Mouse (Mus musculus) lung, postnatal 10 days (tissue): Measurements from ENCODE around the gene Il1rn.

ENCODE experiments used
- DNase-seq: peaks from one replicate; pipeline ENCODE4 v3.0.0; 2021

Il1rn gene

DNA sequence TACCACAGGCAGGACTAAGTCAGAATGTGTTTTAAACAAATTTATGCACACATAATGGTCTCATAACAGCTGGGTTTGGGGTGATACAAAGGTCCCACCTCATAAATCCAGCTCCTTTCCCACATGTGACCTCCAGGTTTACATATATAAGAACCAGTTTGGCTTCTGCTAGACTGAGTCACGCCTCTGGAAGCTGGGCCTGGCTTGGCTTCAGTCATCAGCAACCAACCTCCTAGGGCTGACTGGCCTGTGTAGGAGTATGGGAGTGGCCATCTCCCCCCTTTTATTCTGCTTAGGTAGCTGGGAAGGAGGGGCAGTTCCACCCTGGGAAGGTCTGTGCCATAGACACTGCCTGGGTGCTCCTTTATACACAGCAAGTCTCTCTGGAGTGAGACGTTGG, at the start of gene Il1rn:
TSS of gene Il1rn (plus strand) at position 309 of the 400 bp plus-strand sequence.
- DNase-seq = no peak

- DNase-seq = no peak
These were observed 45.8 kb upstream of the Il1rn start, which contains the start of gene Il1f10 for GRCm38 (mm10) chr2:24290896-24291295. Il1f10 (plus strand) TSS chr2:24291196.

DNA sequence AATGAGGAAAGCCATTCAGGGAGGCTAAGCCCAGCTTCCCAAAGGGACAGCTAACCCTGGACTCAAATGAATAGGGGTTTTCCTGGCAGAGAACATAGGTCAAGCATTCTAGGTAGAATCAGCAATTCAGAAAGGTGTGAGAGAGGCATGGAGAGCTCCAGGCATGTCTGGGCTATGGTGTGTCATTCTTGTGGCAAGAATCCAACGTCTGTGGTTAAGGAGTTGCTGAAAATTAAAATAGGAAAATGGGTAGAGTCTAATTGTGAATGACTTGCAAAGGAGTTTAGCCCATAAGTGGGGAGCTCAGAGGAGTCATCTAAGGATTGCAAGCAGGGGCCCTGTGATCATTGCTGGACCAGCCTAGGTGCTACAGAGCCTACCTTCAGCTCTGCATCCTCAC, 42.0 kb upstream of the Il1rn start:
- DNase-seq = no peak

- peak; percentile 49 for DNase-seq
These were observed 39.8 kb upstream of the Il1rn start for GRCm38 (mm10) chr2:24296837-24297236.

DNA sequence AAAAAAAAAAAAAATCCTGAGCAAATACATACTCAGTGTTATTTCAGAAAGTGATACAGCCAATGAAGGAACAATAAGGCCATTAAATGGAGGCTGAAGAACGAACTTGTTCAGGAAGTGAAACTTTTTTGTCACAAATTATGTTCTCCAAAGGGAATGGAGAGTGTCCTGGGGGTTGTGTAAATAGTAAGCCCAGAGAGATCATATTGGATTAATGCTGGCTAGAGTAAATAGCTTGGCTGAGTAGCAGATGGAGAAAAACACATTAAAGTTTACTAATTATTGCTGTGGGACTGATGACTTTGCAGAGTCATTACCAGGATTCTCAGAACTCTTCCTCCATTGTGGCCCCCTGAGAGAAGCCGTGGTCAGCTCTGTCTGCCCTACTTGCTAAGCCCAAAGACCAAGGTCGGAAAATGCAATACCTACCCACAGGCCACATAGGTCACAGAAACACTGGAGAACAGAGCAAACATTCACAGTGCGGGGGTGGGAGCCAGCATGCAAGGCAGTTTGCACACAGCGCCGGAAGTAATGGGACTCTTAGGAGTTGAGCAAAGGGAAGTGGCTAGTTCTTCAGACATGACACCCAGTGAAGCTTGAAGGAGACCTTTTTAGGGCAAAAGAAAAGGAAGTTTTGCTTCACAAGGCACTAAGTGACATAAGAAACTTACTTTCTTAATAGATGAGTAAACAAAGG, 25.2 kb upstream of the Il1rn start:
- peak; percentile 26 for DNase-seq

GRCm38 (mm10) chr2:24316919-24317318, 19.7 kb upstream of the Il1rn start:
- DNase-seq = no peak

DNA sequence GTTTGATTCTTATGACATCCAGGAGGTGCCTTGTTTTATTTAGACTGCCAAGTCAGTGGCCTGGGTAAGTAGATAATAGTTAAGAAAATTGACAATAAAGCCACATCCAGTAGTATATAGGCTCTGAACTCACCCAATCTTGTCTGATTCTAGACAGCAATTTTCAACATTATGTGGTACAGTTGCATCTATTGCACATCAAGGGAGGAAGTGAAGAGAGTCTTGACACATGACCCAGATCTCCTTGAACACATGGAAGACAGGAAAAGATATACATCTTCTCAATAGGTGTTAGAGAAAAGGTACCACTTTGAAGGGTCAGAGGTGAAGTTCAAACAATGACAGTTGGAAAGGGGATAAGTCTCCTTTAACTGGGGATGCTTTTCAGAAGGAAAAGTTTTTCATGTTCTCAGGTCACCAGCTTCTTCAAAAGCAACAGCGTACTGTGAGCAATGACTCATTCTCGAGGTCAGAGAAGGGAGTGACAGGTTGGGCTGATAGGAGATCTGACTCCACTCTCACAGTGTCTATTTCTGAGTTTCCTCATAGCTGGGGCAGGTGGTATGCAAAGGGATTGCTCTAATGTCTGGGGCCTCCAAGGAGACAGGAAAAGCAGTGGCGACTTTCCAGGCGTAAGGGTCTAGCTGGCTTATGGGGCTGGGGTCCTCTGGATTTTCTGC, 18.6 kb upstream of the Il1rn start:
- DNase-seq = no peak

DNA sequence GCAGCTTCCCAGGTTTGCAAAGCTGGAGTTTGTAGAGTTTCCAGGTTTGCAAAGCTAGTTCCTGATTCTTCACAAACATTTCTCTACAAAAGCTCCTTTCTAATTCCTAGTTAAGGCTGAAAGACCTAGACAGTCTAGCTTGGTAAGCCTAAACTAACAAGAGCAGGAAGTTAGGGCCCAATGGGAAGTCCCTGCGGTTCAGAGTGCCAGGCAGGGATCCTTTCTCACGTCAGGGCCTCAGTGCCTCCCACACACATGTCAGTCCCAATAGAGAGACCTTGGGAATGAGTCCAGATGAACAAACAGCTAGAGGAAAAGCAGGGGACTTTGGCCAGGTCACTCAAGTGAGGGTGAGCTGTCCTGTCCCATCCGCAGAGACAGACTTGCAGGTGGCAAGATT, 1.3 kb upstream of the Il1rn start:
- no peak for DNase-seq

- DNase-seq = no peak
These were observed 4.8 kb downstream of the Il1rn start for GRCm38 (mm10) chr2:24341395-24341885.

GRCm38 (mm10) chr2:24344619-24345018, 8.0 kb downstream of the Il1rn start:
- DNase-seq = no peak

- peak; percentile 8 for DNase-seq
These were observed 8.4 kb downstream of the Il1rn start for GRCm38 (mm10) chr2:24345056-24345455.

DNA sequence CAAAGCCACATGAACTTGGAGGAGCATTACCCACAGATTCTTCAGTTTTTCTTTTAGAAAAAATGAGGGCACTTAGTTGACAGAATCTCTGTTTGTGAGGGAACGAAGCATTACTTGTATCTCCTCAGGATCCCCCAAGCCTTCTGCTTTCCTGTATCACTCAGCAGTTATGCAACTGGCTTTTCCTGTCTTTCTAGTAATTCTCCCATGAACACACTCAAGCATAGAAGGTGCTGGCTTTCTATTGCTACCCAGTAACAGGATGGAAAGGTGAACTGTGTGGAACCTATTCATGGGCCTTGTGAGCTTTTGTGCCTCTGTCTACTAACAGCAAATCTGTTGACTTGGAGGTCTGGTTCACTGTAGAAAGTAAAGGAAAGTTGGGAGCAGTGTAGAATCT, 11.3 kb downstream of the Il1rn start:
- no peak for DNase-seq

DNA sequence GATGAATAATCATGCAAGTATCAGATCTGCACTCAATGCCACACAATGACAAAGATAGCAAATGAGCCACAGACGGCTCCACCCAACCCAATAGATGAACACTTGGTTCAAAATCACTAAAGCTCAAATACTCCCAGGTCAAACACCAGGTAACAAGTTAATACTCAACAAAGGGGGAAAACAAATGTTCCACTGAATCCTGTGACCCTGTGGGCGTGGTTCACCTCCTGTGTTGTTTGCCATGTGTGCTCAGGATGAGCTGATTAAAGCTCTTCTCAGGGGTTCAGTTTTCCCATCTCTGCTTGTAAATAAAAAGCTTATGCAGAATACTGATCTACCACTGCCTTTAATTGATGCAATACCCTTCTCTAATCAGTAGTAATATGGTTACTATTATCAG, 14.5 kb downstream of the Il1rn start:
- no peak for DNase-seq

- no peak for DNase-seq
These were observed 16.4 kb downstream of the Il1rn start for GRCm38 (mm10) chr2:24353042-24353441.

DNA sequence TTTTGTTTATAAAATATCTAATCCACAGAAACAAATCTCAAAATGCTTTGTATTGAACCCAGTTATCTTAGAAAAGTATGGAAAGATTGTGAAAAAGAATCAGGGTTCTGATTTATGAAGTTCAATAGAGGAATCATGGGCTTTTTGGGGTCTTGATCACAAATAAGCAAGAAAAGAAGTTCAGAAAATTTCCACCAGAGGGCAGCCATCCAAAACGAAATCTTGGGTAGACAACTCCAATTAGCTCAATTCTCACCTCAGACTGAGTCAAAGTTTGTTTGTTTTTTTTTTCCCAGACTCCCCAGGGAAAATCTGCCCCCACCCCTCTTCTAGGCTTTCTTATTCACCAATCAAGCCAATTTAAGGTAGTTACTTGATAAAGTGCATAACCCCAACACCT, 21.0 kb downstream of the Il1rn start:
- DNase-seq = peak; percentile 52

GRCm38 (mm10) chr2:24359347-24359746, 22.7 kb downstream of the Il1rn start:
- DNase-seq = no peak

DNA sequence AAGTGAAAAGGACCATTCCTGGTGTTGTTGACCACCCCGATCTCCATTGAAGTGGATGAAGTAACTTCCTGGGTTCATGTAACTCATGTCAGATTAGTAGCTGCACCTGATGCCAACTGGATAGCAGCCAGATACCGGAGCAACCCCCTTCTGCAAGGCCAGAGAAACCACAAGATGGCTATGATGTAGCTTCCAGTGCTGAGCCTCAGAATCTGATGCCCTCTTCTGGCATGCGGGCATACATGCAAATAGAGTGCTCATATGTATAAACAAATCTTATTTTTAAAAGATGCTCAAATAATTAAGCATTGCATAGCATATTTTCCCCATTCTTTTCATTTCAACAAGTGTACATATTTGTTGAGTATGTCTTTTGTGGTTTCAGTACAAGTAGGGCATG, 27.2 kb downstream of the Il1rn start:
- DNase-seq = no peak

GRCm38 (mm10) chr2:24366214-24366975, 29.7 kb downstream of the Il1rn start:
- DNase-seq = no peak

- DNase-seq = peak; percentile 86
These were observed 30.6 kb downstream of the Il1rn start, which contains the start of gene Psd4 for GRCm38 (mm10) chr2:24367030-24367894. Psd4 (plus strand) TSS chr2:24367580.

DNA sequence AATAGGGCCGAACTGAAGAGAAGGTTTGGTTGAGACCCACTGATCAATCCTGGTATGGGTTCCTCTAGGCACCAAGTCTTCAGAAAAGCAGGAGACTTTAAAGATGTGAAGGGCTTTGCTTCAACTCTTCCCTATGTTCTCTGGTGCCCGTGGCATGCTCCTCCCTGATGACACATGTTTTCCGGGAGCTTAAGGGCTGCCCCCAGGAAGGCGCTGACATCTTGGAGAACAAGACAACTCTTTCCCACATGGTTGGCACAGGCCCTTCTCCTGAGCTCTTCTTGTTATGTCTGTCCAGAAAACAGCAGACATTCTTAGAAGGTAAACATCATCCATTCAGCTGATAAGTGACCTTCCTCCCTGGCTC, 31.2 kb downstream of the Il1rn start:
- peak; percentile 11 for DNase-seq

DNA sequence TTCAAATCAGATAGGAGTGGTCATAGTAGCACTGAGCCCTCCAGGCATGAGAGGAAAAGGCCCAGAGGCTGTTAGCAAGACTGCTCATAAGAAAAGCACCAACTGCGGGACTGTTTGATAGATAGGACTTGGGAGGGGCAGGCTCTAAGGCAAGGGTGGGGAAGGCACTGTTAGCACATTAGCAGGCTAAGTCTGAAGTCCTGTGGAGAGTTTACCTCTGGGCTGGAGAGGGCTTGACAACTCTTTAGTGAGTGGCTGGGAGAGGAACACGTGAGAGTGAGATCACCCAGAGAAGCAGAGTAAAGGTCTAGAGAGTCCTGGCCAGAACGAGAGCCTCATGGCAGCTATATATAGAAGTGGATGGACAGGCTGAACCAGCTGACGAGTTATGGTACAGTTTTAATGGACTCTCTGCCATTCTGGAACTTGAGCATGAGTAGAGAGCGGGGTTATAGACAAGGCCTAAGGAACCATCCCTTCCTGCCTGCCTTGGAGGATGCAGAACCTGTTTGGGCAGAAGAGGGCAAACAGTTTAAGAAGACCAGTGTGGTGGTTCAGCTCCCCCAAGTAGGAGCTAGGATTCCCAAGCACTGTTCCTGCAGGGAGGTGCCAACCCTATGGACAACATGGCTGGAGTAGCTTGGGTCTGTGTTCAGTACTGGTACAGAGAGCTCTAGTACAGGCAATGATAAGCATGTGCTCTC, 42.2 kb downstream of the Il1rn start:
- peak; percentile 18 for DNase-seq
